Mouse (Mus musculus): ENCODE results near the gene Colca2. TPM values are rescaled to one million over a fixed set of nuclear protein-coding genes. Genes with fewer than 3 reads are reported as not detected.

The Colca2 gene
- polyA plus RNA-seq, 1 experiment from 2014 or later = 10.6 TPM

DNA sequence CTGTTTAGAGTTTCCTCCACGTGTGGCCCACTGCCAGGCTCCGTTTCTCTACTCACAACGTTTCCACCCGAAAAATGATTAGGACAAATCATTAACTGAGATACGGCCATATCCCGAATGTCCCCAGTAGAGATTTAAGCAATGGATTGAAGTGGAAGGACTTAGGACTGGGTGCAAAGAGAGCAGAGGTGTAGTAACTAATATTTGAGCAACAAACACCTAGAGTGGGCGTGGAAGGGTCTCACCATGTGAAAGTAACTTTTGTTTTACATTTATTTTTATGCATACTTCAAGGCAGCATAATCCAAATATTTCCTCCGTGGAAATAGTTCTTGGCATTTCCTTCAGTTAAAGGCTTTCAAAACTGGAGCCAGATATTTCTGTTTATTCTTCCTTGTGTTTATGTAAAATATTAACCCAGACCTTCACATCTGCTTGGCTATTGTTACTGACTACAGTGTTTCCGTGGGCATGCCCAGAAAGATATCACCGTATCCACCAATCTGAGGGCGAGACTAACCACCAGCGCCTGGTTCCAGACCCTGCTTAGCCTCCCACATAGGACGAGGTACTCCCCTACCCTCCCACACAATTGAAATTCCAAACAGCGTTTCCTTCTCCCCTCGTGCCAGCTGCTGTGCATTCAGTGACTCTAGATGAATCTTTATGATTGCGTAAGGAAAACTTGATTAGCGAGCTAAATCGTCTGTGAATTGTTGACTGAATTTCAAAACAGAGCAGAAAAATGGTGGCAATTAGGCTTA lies 34.4 kb upstream of the Colca2 start:
- H3K27ac ChIP-seq (ENCODE audit: low read length) = peak overlapping the region; percentile 81
- ATAC-seq (ENCODE audit: low read depth) = peak; percentile 96

DNA sequence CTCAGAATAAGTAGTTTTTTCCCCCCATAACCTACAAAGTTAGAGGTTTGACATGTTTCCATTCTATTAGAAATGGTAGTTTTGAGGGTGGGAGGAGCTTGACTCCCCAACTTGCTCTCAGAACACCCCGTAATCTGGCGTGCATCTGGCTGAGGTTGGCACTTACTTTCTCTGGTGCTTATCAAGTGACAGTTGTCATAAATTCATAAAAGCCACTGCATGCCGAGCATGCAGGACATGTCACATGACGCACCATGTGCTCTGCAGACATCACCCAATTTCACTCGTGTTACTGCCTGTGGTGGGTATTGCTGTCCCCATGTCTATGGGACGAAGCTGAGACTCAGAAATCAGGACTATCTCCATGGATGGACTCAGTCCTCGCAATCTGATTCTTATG lies 32.1 kb upstream of the Colca2 start:
- Histone ChIP-seq H3K4me3 (ENCODE audit: low read length) (no peak overlapping the region), H3K4me1 (replicated peaks; ENCODE audit: control insufficient read depth, insufficient read depth, low read length) (peaks cover 9% of the 10 kb centered on the region), H3K27ac (ENCODE audit: low read length) (no peak overlapping the region), H3K36me3 (ENCODE audit: control insufficient read depth, insufficient read depth, low read length) (no peaks in the 10 kb centered on the region), H3K9ac (ENCODE audit: low read length) (no peak overlapping the region), H3K27me3 (ENCODE audit: control insufficient read depth, insufficient read depth, low read depth, low read length) (no peaks in the 10 kb centered on the region), H3K9me3 (ENCODE audit: control insufficient read depth, low read length) (no peaks in the 10 kb centered on the region), H3K4me2 (ENCODE audit: low read depth, low read length) (no peak overlapping the region)
- WGBS = 75% methylated on average over 7 of the region's 7 CpGs
- no peak for ATAC-seq (ENCODE audit: low read depth)

More for the DNA sequence above, 34.4 kb upstream of the Colca2 start:
- WGBS = 18% methylated on average over 18 of the region's 18 CpGs
- Histone ChIP-seq H3K4me1 (replicated peaks; ENCODE audit: control insufficient read depth, insufficient read depth, low read length) (peaks cover 9% of the 10 kb centered on the region), H3K9me3 (ENCODE audit: control insufficient read depth, low read length) (no peaks in the 10 kb centered on the region), H3K4me2 (ENCODE audit: low read depth, low read length) (peak overlapping the region; percentile 43), H3K9ac (ENCODE audit: low read length) (no peak overlapping the region), H3K4me3 (ENCODE audit: low read length) (peak overlapping the region; percentile 2; the same call in 1 of the 2 replicates), H3K36me3 (ENCODE audit: control insufficient read depth, insufficient read depth, low read length) (no peaks in the 10 kb centered on the region), H3K27me3 (ENCODE audit: control insufficient read depth, insufficient read depth, low read depth, low read length) (no peaks in the 10 kb centered on the region)

DNA sequence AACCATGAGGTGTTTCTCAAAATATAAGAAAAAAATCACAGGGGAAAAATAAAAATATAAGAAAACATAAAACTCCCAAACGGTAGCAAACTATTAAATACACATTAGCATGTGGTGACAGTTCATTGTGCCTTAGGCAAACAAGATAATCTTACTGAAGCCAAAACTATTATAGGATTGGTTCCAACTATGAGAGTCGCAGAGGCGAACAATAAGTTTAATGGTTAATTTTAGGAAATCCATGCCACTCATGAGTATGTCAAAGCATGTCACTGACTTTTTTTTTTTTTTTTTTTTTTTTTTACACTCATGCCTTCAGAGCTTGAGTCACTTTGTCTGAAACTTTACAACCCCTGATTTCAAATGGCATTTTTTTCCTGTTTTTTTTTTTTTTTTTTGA lies 28.0 kb upstream of the Colca2 start:
- no peaks in the 10 kb centered on the region for H3K9me3 ChIP-seq (ENCODE audit: control insufficient read depth, low read length)
- H3K4me2 ChIP-seq (ENCODE audit: low read depth, low read length) = no peak overlapping the region
- no peak overlapping the region for H3K9ac ChIP-seq (ENCODE audit: low read length)
- H3K27ac ChIP-seq (ENCODE audit: low read length) = no peak overlapping the region
- no peaks in the 10 kb centered on the region for H3K36me3 ChIP-seq (ENCODE audit: control insufficient read depth, insufficient read depth, low read length)
- no peak for ATAC-seq (ENCODE audit: low read depth)
- no peak overlapping the region for H3K4me3 ChIP-seq (ENCODE audit: low read length)
- no peaks in the 10 kb centered on the region for H3K4me1 ChIP-seq (replicated peaks; ENCODE audit: control insufficient read depth, insufficient read depth, low read length)
- H3K27me3 ChIP-seq (ENCODE audit: control insufficient read depth, insufficient read depth, low read depth, low read length) = no peaks in the 10 kb centered on the region
- WGBS = 50% methylated on average over 3 of the region's 3 CpGs

DNA sequence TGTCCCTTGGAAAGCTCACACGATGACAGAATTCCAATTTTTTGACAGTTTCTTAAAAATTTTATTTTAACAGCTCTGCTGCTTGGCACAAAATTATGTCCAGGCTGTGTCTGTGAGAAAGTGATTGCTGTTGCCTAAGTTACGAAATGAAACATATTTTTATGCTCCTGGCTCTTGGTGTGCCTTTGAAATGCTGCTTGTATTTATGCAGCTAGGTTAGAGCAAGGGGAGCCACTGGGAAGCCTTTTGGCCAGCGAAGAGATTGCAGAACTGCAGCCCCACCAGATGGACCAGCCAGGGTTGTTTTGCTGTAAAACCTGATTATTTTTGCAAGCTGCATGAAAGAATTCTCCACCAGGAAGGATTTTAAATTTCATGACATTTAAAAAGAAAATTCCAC lies 26.8 kb upstream of the Colca2 start:
- Histone ChIP-seq H3K9ac (ENCODE audit: low read length) (no peak overlapping the region), H3K4me3 (ENCODE audit: low read length) (no peak overlapping the region), H3K4me1 (replicated peaks; ENCODE audit: control insufficient read depth, insufficient read depth, low read length) (no peaks in the 10 kb centered on the region), H3K27ac (ENCODE audit: low read length) (no peak overlapping the region), H3K9me3 (ENCODE audit: control insufficient read depth, low read length) (no peaks in the 10 kb centered on the region), H3K36me3 (ENCODE audit: control insufficient read depth, insufficient read depth, low read length) (no peaks in the 10 kb centered on the region), H3K4me2 (ENCODE audit: low read depth, low read length) (no peak overlapping the region), H3K27me3 (ENCODE audit: control insufficient read depth, insufficient read depth, low read depth, low read length) (no peaks in the 10 kb centered on the region)
- no peak for ATAC-seq (ENCODE audit: low read depth)
- 49% methylated on average over 3 of the region's 3 CpGs for WGBS

DNA sequence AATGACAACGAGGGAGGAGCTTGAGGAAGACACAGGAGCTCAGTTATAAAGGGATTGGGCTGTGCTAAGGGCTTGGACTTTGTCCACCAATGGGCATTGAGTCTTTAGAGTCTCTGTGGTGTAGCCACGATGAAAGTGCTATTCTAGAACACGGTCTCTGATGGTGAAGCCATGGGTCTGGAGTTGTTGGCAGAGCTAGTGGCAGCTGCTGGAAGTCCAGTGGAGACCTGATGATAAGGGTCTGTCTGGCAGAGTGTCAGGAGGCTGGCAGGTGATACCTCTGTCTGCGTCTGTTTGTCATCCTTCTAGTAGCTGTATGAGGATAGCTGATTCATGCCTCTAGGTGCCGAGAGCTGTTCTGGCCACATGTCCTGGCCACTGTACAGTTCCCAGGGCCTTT lies 25.6 kb upstream of the Colca2 start:
- no peak for ATAC-seq (ENCODE audit: low read depth)
- H3K36me3 ChIP-seq (ENCODE audit: control insufficient read depth, insufficient read depth, low read length) = no peaks in the 10 kb centered on the region
- H3K27ac ChIP-seq (ENCODE audit: low read length) = no peak overlapping the region
- 63% methylated on average over 5 of the region's 5 CpGs for WGBS
- H3K27me3 ChIP-seq (ENCODE audit: control insufficient read depth, insufficient read depth, low read depth, low read length) = no peaks in the 10 kb centered on the region
- H3K9ac ChIP-seq (ENCODE audit: low read length) = no peak overlapping the region
- H3K4me3 ChIP-seq (ENCODE audit: low read length) = no peak overlapping the region
- H3K9me3 ChIP-seq (ENCODE audit: control insufficient read depth, low read length) = no peaks in the 10 kb centered on the region
- H3K4me1 ChIP-seq (replicated peaks; ENCODE audit: control insufficient read depth, insufficient read depth, low read length) = no peaks in the 10 kb centered on the region
- H3K4me2 ChIP-seq (ENCODE audit: low read depth, low read length) = no peak overlapping the region

DNA sequence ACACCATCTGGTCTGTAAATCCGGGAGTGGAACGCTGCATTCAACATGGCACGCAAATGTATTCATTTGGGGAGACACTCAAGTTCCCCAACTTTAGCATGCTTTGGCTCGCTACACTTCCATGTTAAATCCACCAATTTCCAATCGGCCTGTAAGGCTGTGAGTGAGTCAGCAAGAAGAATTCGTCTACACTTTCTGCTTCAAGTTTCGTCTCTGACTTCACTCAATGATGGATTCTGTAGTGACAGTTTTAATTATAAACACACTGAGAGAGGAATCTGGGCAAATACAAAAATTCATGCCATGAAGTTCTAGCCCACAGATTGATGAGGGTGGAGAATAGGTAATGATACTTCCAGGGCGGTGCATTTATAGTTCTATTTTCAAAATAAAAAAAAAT lies 15.2 kb upstream of the Colca2 start:
- Histone ChIP-seq H3K36me3 (ENCODE audit: control insufficient read depth, insufficient read depth, low read length) (no peaks in the 10 kb centered on the region), H3K4me3 (ENCODE audit: low read length) (no peak overlapping the region), H3K9me3 (ENCODE audit: control insufficient read depth, low read length) (no peaks in the 10 kb centered on the region; the same call in 1 of the 2 replicates), H3K4me1 (replicated peaks; ENCODE audit: control insufficient read depth, insufficient read depth, low read length) (no peaks in the 10 kb centered on the region), H3K27me3 (ENCODE audit: control insufficient read depth, insufficient read depth, low read depth, low read length) (no peaks in the 10 kb centered on the region), H3K27ac (ENCODE audit: low read length) (no peak overlapping the region), H3K9ac (ENCODE audit: low read length) (no peak overlapping the region), H3K4me2 (ENCODE audit: low read depth, low read length) (no peak overlapping the region)
- ATAC-seq (ENCODE audit: low read depth) = no peak
- WGBS = 65% methylated on average over 8 of the region's 8 CpGs

DNA sequence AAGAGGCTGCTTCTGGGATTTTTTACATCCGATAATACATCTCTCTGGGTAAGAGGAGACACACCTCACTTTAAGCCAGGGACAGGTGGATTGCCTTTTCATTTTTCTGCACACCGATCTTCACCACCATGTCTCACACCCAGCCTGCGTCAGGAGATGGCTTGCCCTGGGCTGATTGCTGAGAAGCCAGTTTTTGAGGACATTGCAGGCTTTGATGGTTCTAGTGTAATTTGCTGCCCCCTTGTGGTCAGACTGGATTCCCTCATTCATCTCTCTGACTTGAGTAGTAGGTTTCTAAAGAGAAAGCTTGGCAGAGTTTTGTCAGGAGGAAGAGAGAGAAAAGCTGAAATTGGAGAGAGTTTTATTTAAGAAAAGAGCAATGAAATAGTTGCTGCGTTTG lies 14.3 kb upstream of the Colca2 start:
- 28% methylated on average over 4 of the region's 4 CpGs for WGBS
- ATAC-seq (ENCODE audit: low read depth) = peak; percentile 83
- no peaks in the 10 kb centered on the region for H3K4me1 ChIP-seq (replicated peaks; ENCODE audit: control insufficient read depth, insufficient read depth, low read length)

DNA sequence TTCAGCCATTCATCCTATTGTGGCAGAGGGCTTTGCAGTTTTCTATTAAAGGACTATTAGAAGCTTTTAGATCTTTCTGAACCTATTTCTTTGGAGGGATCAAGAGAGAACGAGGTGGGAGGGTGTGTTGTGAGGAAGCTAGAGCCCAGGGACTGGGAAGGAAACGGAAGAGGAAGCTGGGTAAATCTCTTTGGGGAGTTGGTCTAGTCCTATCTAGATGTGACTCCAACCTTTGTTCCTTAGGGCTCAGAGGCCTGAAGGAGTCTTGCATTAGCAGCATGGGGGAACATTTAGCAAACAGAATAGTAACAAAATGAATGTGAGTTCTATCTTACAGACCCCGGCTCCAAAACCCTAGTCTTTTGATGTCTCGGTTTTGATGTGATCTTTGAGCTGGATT lies 12.6 kb upstream of the Colca2 start:
- H3K36me3 ChIP-seq (ENCODE audit: control insufficient read depth, insufficient read depth, low read length) = no peaks in the 10 kb centered on the region
- H3K4me2 ChIP-seq (ENCODE audit: low read depth, low read length) = no peak overlapping the region
- H3K27me3 ChIP-seq (ENCODE audit: control insufficient read depth, insufficient read depth, low read depth, low read length) = no peaks in the 10 kb centered on the region
- no peak overlapping the region for H3K9ac ChIP-seq (ENCODE audit: low read length)
- H3K4me3 ChIP-seq (ENCODE audit: low read length) = no peak overlapping the region
- ATAC-seq (ENCODE audit: low read depth) = no peak
- no peaks in the 10 kb centered on the region for H3K9me3 ChIP-seq (ENCODE audit: control insufficient read depth, low read length)
- H3K4me1 ChIP-seq (replicated peaks; ENCODE audit: control insufficient read depth, insufficient read depth, low read length) = peaks cover 4% of the 10 kb centered on the region
- H3K27ac ChIP-seq (ENCODE audit: low read length) = no peak overlapping the region
- 70% methylated on average over 4 of the region's 4 CpGs for WGBS

More for the DNA sequence above, 14.3 kb upstream of the Colca2 start:
- Histone ChIP-seq H3K9me3 (ENCODE audit: control insufficient read depth, low read length) (no peaks in the 10 kb centered on the region), H3K27ac (ENCODE audit: low read length) (no peak overlapping the region), H3K4me2 (ENCODE audit: low read depth, low read length) (no peak overlapping the region), H3K9ac (ENCODE audit: low read length) (no peak overlapping the region), H3K4me3 (ENCODE audit: low read length) (no peak overlapping the region), H3K36me3 (ENCODE audit: control insufficient read depth, insufficient read depth, low read length) (no peaks in the 10 kb centered on the region), H3K27me3 (ENCODE audit: control insufficient read depth, insufficient read depth, low read depth, low read length) (no peaks in the 10 kb centered on the region)

DNA sequence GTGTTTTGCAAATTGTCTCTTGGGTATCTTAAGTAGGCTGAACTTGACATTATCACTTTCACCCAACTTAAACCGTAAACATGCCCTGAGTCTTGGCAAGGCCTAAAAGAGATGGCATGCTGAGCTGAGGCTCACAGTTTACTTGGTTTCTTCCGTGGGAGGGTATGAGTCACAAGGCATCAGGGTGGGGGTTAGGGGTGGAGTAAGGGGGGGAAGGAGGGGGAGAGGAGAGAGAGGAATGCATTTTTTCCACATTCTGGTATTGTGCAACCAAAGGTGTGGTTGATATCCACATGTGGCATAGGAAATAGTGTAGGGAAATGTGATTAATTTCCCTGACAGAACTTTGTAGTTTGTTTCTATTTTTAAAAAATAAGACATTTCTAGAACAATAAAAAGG lies 7.7 kb upstream of the Colca2 start:
- no peaks in the 10 kb centered on the region for H3K9me3 ChIP-seq (ENCODE audit: control insufficient read depth, low read length)
- no peaks in the 10 kb centered on the region for H3K36me3 ChIP-seq (ENCODE audit: control insufficient read depth, insufficient read depth, low read length)
- WGBS = 21% methylated on average over 2 of the region's 2 CpGs
- no peaks in the 10 kb centered on the region for H3K27me3 ChIP-seq (ENCODE audit: control insufficient read depth, insufficient read depth, low read depth, low read length)
- no peak overlapping the region for H3K4me3 ChIP-seq (ENCODE audit: low read length)
- no peak overlapping the region for H3K9ac ChIP-seq (ENCODE audit: low read length)
- peak; percentile 87 for ATAC-seq (ENCODE audit: low read depth)
- peak overlapping the region; percentile 63; the same call in 1 of the 2 replicates for H3K27ac ChIP-seq (ENCODE audit: low read length)
- peaks cover 5% of the 10 kb centered on the region for H3K4me1 ChIP-seq (replicated peaks; ENCODE audit: control insufficient read depth, insufficient read depth, low read length)
- no peak overlapping the region for H3K4me2 ChIP-seq (ENCODE audit: low read depth, low read length)

Data from lung, embryonic 16.5 days (tissue).